Mouse (Mus musculus) heart, embryonic 15.5 days (tissue): ENCODE results near the gene Uqcrh. TPM values are rescaled to one million over a fixed set of nuclear protein-coding genes. Genes with fewer than 3 reads are reported as not detected.

Source experiments
- ATAC-seq: fragments of 200-750 bp; cut with Nextera tagmentation; replicated peaks from 2 replicates; pipeline ENCODE4 v1.8.0; 2017; ENCODE audit warnings: low read depth, moderate TSS enrichment; ENCODE audit not compliant: insufficient number of reproducible peaks, insufficient read depth, low FRiP score
- H3K27ac ChIP-seq: fragments of 300-500 bp; sonication (generic); 2 replicates; pipeline ENCODE4 v1.5.1; 2015; ENCODE audit warnings: mild to moderate bottlenecking, inconsistent platforms
- H3K27me3 ChIP-seq: fragments of 300-500 bp; sonication (generic); 2 replicates; pipeline ENCODE4 v1.6.1; 2015; ENCODE audit warnings: inconsistent platforms
- H3K36me3 ChIP-seq: fragments of 300-500 bp; sonication (generic); 2 replicates; pipeline ENCODE4 v1.6.1; 2015; ENCODE audit warnings: mild to moderate bottlenecking, inconsistent platforms
- H3K4me1 ChIP-seq: fragments of 300-500 bp; sonication (generic); replicated peaks from 2 replicates; pipeline ENCODE4 v1.6.1; 2015; ENCODE audit warnings: inconsistent platforms
- H3K4me2 ChIP-seq: fragments of 300-500 bp; sonication (generic); 2 replicates; pipeline ENCODE4 v1.6.1; 2015; ENCODE audit warnings: inconsistent platforms, mild to moderate bottlenecking, moderate library complexity
- H3K4me3 ChIP-seq: fragments of 300-500 bp; sonication (generic); 2 replicates; pipeline ENCODE4 v1.5.1; 2015; ENCODE audit warnings: mild to moderate bottlenecking, inconsistent platforms
- H3K9ac ChIP-seq: fragments of 300-500 bp; sonication (generic); 2 replicates; pipeline ENCODE4 v1.6.1; 2015; ENCODE audit warnings: mild to moderate bottlenecking, inconsistent platforms
- H3K9me3 ChIP-seq: fragments of 300-500 bp; sonication (generic); replicated peaks from 2 replicates; pipeline ENCODE4 v1.6.1; 2016; ENCODE audit warnings: inconsistent platforms
- WGBS: fragments of 180-500 bp; shearing (Covaris S2); methylation state at CpG from one replicate; pipeline ENCODE4 v1.1.7; 2015; ENCODE audit warnings: mixed read lengths; 5-methylcytosine and 5-hydroxymethylcytosine counted together
- polyA plus RNA-seq: library from polyadenylated mRNA; unstranded; fragments of >200 nt; fragmentation: Nextera tagmentation; extraction: Ambion mirVana; gene quantifications from 2 replicates; pipeline ENCODE4 v1.2.1, GENCODE M21; 2015

Gene Uqcrh
- polyA plus RNA-seq, 1 experiment from 2014 or later: 1,210 TPM

DNA sequence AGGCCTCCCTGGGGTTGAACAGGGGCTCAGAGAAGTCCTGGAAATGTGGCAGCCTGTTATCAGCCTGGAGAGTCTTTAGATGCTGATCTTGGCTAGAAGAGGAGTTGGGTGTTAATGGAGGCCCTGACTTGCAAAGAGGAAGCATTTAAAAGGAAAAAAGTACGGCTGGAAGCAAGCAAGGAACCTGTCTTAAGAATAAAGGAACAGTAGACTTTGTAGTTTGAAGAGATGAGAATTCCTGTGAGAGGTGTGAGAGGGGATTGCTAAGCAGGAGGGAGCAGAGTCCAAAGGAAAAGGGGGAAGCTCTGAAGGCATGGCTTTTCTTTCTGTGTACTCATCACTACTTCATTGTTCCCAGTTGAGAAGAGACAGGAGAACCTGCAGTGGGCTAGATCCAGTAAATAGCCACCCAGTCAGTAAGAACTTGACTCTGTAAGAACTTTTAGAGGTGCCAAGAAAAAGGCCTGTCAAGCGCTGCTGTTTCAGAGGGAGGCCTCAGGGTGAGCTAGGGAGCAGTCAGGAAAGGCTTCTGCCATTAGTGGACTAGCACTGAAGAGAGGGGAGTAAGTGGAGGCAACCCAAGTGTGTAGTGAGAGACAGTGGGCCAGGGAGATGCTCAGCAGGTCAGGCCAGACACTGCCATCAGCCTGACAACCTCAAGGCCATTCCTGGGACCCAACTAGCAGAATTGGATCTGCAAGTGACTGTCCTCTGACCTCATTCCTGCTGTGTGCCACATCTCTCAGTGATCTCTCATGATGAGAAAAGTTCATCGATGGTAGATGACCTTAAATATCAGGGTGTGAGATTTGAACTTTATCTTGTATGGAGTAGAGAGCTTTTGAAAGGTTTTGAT, 2.6 kb upstream of the Uqcrh start:
- peak overlapping the region; percentile 97 for H3K27ac ChIP-seq
- peak overlapping the region; percentile 72 for H3K4me3 ChIP-seq
- WGBS: 38% methylated on average over 3 of the region's 3 CpGs
- H3K36me3 ChIP-seq: peaks cover 26% of the 10 kb centered on the region
- H3K4me2 ChIP-seq: peak overlapping the region; percentile 81
- H3K27me3 ChIP-seq: no peaks in the 10 kb centered on the region
- H3K9ac ChIP-seq: peak overlapping the region; percentile 87
- H3K9me3 ChIP-seq: no peaks in the 10 kb centered on the region
- H3K4me1 ChIP-seq: peaks cover 27% of the 10 kb centered on the region
- ATAC-seq: no peak

DNA sequence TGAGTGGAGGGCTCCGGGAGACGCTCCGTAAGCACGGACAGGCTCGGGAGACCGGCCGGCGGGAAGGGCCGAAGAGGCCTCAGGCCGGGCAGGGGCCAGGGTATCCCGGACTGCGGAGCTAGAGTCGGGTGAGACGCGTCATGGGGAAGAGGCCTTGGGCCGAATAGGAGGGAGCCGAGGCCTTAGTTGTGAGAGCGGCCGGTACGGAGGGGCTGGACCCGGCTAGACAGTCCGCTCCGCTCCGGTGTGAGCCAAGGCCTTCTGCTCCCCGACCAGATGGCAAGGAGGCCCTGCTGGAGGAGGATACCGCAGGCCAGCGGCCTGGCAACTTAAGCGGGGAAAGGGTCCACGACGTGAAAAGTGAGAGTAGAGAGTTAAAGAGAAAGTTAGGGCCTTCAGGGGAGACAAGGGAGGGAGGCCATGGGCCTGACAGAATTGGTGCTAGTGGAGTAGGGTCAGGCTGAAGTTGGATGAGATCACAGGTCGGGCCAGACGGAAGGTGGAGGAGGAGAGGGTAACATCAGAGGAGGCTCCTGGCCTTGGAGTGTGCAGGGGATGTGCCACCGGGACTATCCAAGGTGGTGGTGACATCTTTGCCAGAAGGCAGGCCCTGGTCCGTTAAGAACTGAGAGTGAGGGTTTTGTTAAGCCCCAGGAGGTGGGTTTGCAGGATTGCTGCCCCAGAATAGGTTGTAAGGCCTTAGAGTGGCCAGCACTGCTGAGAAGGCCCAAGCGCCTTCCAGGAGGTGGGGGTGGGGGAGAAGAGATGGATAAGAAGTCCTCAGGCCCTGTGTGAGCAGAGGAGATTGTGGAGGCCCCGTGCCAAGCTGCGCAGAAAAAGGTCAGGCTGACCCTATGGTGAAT, 1.7 kb upstream of the Uqcrh start:
- H3K9ac ChIP-seq: peak overlapping the region; percentile 87
- peak; percentile 21 for ATAC-seq
- 2% methylated on average over 37 of the region's 37 CpGs for WGBS

DNA sequence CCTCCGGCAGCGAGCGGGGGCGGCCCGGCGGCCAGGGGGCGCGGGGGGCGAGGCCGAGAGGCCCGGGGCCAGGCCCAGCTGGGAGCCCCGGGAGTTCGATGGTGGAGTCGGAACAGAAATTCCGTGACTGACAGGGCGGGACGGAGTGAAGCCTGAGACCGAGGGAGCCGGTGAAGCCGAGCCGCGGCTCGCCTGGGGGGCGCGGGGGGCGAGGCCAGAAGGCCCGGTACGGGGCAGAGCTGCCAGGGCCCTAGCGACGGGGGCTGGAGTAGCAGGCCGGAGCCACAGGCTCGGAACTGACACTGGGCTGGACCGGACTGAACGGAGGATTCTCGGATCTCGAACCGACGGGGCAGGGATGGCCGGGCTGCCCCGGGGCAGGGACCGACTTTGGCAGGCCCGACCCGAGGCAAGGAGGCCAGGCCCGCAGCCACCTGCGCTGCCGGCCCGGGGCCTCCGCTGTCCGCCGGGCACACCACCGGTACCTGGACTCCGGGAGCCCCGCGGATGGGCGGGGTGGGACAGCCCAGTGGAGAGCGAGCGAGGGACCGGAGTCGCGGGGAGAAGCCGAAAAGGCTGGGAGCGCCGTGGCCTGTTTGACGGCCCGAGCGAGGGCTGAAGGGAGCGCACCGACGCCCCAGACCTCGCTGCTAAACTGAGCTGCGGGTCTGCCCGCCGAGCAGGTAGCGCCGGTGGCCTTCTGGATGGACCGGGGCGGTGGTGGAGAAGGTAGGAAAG, 929 bp upstream of the Uqcrh start:
- Histone ChIP-seq H3K4me1 (peaks cover 31% of the 10 kb centered on the region), H3K36me3 (peaks cover 13% of the 10 kb centered on the region), H3K27me3 (no peaks in the 10 kb centered on the region), H3K4me2 (peak overlapping the region; percentile 81), H3K9ac (peak overlapping the region; percentile 87), H3K9me3 (no peaks in the 10 kb centered on the region), H3K4me3 (peak overlapping the region; percentile 72), H3K27ac (peak overlapping the region; percentile 97)
- ATAC-seq: peak; percentile 73
- WGBS: under 1% methylated on average over 75 of the region's 77 CpGs

More for the DNA sequence above, 1.7 kb upstream of the Uqcrh start:
- Histone ChIP-seq H3K27ac (peak overlapping the region; percentile 97), H3K27me3 (no peaks in the 10 kb centered on the region), H3K4me1 (peaks cover 31% of the 10 kb centered on the region), H3K4me2 (peak overlapping the region; percentile 81), H3K4me3 (peak overlapping the region; percentile 72), H3K36me3 (peaks cover 21% of the 10 kb centered on the region), H3K9me3 (no peaks in the 10 kb centered on the region)

DNA sequence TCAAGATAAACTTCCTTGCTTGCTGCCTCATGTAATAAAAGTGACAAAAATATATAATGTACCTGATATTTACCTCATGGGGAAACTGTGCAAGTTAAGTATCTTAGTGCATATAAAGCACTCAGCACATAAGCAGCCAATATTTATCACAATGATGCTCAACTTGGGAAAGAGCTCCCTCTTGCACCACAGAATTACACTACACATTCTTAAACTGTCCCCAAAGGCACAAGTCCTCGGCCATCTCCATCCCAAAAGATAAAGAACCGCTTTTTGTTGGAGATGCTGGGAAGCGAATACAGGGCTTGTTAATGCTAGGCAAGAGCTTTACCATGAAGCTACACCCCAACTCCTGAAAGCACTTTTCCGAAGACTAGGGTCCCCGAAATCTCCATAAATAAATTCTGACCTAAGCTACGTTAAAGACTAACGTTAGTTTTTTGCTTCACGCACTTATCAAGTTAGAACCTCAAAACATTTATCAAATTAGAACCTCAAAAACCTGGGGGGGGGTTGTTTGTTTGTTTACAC, 661 bp downstream of the Uqcrh start:
- WGBS: 1% methylated on average over 8 of the region's 8 CpGs
- no peaks in the 10 kb centered on the region for H3K9me3 ChIP-seq
- peak overlapping the region; percentile 81 for H3K4me2 ChIP-seq
- H3K4me3 ChIP-seq: peak overlapping the region; percentile 72
- peak overlapping the region; percentile 97 for H3K27ac ChIP-seq
- H3K36me3 ChIP-seq: peaks cover 15% of the 10 kb centered on the region
- H3K27me3 ChIP-seq: no peaks in the 10 kb centered on the region
- peaks cover 31% of the 10 kb centered on the region for H3K4me1 ChIP-seq
- no peak for ATAC-seq
- H3K9ac ChIP-seq: peak overlapping the region; percentile 87

DNA sequence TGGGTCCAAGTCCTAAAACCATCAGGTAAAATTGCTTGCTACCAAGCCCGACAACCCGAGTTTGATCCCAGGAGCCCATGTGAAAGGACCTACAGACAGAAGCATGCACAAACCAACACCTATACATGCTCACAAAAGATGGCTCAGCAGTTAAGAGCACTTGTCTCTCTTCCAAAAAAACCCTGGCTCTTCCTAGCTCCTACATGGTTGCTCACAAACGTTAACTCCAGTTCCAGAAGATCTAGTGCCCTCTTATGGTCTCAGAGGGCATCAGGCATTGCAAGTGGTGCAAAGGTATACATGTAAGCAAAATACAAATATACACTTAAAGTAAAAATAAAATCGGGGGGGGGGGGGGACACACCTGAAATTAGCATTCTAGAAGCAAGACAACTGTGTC, 1.7 kb downstream of the Uqcrh start:
- no peak overlapping the region for H3K27ac ChIP-seq
- H3K4me2 ChIP-seq: peak overlapping the region; percentile 81
- H3K9ac ChIP-seq: no peak overlapping the region
- peaks cover 26% of the 10 kb centered on the region for H3K36me3 ChIP-seq
- 46% methylated on average over 4 of the region's 4 CpGs for WGBS
- H3K4me1 ChIP-seq: peaks cover 28% of the 10 kb centered on the region
- peak overlapping the region; percentile 27 for H3K4me3 ChIP-seq
- H3K27me3 ChIP-seq: no peaks in the 10 kb centered on the region
- no peaks in the 10 kb centered on the region for H3K9me3 ChIP-seq
- ATAC-seq: no peak

DNA sequence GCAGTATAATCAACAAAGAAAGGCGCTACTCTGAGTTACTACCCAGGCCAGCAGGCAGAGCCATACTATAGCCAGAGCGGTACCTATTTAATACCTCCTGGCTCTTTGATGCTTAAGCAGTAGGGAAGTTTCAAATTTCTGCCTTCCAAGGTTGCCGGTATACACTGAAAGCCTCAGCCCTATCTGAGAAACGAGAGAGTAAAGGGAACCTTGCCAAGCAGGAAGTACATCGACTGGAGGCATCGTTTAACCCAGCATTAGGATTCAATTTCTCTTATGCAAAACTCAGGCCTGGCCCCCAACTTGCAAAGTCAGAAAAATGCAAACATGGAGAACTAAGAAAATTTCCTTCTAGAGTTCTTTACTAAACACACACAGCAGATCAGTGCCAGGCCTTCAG, 4.8 kb downstream of the Uqcrh start:
- Histone ChIP-seq H3K36me3 (peaks cover 53% of the 10 kb centered on the region), H3K9me3 (no peaks in the 10 kb centered on the region), H3K9ac (no peak overlapping the region), H3K27ac (no peak overlapping the region), H3K4me1 (peaks cover 17% of the 10 kb centered on the region), H3K4me3 (no peak overlapping the region), H3K27me3 (no peaks in the 10 kb centered on the region), H3K4me2 (no peak overlapping the region)
- WGBS: 51% methylated on average over 6 of the region's 6 CpGs
- no peak for ATAC-seq

DNA sequence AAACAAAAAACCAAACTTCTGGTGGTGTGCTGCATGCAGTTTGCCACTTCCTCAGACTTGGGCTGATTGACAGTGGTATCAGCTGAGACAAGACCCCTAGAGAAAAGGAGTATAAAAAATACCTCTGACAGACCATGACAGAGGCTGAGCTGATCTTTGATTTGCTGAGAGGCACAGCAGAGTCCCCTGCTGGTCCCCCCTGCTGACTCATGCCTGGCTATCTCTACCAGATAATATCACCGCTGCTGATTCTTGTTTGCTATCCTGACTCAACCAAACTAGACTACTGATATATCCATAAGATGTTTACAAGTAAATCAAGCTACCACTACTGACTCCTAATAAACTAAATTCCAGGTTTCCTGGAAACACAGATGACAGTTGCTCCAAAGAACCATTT, 11.0 kb downstream of the Uqcrh start:
- Histone ChIP-seq H3K27ac (no peak overlapping the region), H3K9me3 (no peaks in the 10 kb centered on the region), H3K4me2 (no peak overlapping the region), H3K27me3 (no peaks in the 10 kb centered on the region), H3K36me3 (peaks cover 35% of the 10 kb centered on the region), H3K9ac (no peak overlapping the region), H3K4me1 (no peaks in the 10 kb centered on the region), H3K4me3 (no peak overlapping the region)
- ATAC-seq: no peak
- 6% methylated on average over 1 of the region's 1 CpGs for WGBS

DNA sequence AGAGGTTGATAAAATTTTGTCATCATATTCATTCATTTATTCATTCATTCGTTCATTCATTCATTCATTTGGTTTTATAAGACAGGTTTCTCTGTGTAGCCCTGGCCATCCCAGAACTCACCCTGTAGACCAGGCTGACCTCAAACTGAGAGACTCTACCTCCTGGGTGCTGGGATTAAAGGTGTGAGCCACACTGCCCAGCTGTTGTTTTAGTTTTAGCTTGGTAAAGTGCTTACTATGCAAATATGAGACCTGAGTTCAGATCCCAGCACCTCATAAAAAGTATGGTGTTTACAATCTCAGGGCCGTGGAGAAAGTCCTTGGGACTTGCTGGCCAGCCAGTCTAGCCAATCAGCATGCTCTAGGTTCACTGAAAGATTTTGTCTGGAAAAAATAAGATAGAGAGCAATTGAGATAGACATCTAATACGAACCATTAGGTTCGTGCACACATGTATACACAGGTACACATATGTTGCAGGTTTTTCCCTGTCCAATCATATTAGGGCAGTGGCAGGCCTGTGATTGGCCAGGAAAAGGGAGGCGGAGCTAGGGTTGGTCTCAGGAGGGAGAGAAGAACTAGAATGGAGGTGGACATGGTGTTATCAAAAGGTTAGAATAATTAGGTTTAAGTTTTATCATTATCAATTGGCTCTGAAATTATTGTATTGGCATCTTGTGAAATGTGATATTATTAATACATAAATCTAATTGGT, 15.7 kb downstream of the Uqcrh start:
- no peak overlapping the region for H3K9ac ChIP-seq
- no peak overlapping the region for H3K4me3 ChIP-seq
- ATAC-seq: no peak
- H3K27ac ChIP-seq: no peak overlapping the region
- H3K27me3 ChIP-seq: no peaks in the 10 kb centered on the region
- peaks cover 2% of the 10 kb centered on the region; the same call in 1 of the 2 replicates for H3K4me1 ChIP-seq
- H3K36me3 ChIP-seq: no peaks in the 10 kb centered on the region
- no peak overlapping the region for H3K4me2 ChIP-seq
- WGBS: 73% methylated on average over 5 of the region's 5 CpGs
- H3K9me3 ChIP-seq: no peaks in the 10 kb centered on the region

DNA sequence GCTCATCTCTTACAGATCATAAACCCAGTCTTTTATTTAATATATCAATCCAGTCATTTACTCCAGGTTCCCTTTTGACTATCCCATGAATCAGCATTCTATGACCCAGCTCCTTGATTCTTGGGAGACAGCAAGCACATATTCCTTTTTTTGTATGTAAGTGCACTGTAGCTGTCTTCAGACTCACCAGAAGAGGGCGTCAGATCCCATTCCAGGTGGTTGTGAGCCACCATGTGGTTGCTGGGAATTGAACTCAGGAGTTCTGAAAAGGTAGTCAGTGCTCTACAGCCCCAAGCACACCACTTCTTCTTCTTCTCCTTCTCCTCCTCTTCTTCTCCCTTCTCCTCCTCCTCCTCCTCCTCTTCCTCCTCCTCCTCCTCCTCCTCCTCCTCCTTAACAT, 17.3 kb downstream of the Uqcrh start:
- Histone ChIP-seq H3K9ac (no peak overlapping the region), H3K9me3 (no peaks in the 10 kb centered on the region), H3K4me3 (no peak overlapping the region), H3K36me3 (no peaks in the 10 kb centered on the region), H3K27me3 (no peaks in the 10 kb centered on the region), H3K27ac (no peak overlapping the region), H3K4me1 (peaks cover 8% of the 10 kb centered on the region), H3K4me2 (no peak overlapping the region)
- 5% methylated on average over 1 of the region's 1 CpGs for WGBS
- no peak for ATAC-seq

DNA sequence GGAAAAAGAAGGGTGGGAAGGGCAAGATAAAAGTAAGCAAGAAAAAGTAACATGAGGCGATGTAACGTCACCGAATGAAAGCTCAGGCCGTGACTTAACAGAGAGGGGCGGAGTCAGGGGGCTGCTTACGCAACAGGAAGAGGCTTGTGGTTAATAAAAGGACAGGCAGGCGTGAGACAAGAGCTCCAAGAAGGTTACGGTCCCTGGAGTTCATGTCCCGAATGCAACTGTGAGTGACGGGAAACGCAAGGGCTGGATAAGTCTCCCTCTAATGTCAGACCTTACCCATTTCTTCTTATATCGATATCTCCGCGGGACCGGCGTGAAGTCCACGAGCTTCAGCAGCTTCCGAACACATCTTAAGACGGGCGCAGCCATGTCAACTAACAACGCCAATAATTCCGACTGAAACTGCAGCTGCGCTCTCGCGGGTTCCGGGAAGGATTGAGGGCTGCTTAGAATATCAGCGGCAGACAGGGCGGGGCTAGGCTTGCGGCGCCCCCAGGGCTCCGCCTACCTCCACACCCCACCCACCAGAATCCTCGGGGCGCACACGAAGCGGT, 21.4 kb downstream of the Uqcrh start, which contains the start of gene Nsun4:
Gene Nsun4, minus strand, starts transcription at position 478 of the 563 bp plus-strand sequence.
- Histone ChIP-seq H3K27me3 (no peaks in the 10 kb centered on the region), H3K9me3 (no peaks in the 10 kb centered on the region), H3K9ac (peak within 1 kb of the TSS; percentile 52), H3K36me3 (no peaks in the 10 kb centered on the region), H3K27ac (peak within 1 kb of the TSS; percentile 95), H3K4me3 (peak within 1 kb of the TSS; percentile 67), H3K4me2 (peak within 1 kb of the TSS; percentile 88), H3K4me1 (peaks cover 13% of the 10 kb centered on the region)
- WGBS: under 1% methylated on average over 35 of the region's 35 CpGs
- ATAC-seq: peak; percentile 95
